Mouse (Mus musculus): ENCODE results near the gene Dhcr24. TPM values are rescaled to one million over a fixed set of nuclear protein-coding genes. Genes with fewer than 3 reads are reported as not detected.

Dhcr24 gene
- polyA plus RNA-seq (2015; fragmentation: Nextera tagmentation; extraction: Ambion mirVana) = 5.5 and 6.4 TPM in 2 replicates

DNA sequence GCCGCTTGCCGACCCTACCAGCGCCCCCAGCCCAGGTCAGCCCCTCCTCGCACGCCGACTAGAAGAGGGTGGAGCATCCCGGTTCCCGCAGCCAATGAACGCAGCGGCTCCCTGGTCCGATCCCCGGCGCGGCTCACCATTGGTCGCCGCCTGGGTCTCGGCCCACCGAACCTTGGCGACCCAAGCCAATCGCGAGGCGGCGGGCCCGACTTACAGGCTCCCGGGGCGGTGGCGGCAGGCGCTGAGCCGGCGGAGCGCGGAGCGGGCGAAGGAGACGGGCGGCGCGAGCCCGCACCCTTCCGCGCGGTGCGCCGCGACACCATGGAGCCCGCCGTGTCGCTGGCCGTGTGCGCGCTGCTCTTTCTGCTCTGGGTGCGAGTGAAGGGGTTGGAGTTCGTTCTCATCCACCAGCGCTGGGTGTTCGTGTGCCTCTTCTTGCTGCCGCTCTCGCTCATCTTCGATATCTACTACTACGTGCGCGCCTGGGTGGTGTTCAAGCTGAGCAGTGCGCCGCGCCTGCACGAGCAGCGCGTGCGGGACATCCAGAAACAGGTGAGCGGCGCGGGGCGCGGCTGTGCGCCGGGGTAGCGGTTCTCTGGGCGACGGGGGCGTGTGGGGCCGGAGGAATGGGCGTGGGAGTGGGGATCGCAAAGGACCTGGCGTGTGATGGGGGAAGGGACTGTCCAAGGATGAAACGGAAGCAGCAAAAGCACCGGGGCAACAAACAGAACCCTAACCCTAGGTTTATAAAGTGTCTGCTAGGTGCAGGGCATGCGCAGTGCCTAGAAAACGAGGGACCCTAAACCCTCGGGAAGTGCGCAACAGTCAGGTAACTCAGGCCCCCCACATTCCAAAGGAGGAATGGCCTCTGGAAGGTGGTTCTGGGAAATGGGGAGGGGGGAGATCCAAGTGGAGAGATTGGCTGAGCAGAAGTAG, at the start of gene Dhcr24:
Gene Dhcr24, plus strand, starts transcription at position 193 of the 936 bp plus-strand sequence.
- under 1% methylated on average over 77 of the region's 89 CpGs for WGBS
- Histone ChIP-seq H3K27me3 (replicated peaks; ENCODE audit: control insufficient read depth, insufficient read depth, low read length) (no peaks in the 10 kb centered on the region), H3K4me1 (ENCODE audit: control insufficient read depth, insufficient read depth, low read length) (peaks cover 29% of the 10 kb centered on the region), H3K36me3 (ENCODE audit: control insufficient read depth, insufficient read depth, low read length) (peaks cover under 1% of the 10 kb centered on the region), H3K9ac (ENCODE audit: low read depth, low read length) (peak within 1 kb of the TSS; percentile 86), H3K27ac (ENCODE audit: low read length) (peak within 1 kb of the TSS; percentile 92), H3K4me2 (ENCODE audit: low read depth, low read length) (peak within 1 kb of the TSS; percentile 93), H3K4me3 (ENCODE audit: low read length) (peak within 1 kb of the TSS; percentile 86), H3K9me3 (ENCODE audit: control insufficient read depth, low read length) (no peaks in the 10 kb centered on the region)
- peak; percentile 97 for ATAC-seq

DNA sequence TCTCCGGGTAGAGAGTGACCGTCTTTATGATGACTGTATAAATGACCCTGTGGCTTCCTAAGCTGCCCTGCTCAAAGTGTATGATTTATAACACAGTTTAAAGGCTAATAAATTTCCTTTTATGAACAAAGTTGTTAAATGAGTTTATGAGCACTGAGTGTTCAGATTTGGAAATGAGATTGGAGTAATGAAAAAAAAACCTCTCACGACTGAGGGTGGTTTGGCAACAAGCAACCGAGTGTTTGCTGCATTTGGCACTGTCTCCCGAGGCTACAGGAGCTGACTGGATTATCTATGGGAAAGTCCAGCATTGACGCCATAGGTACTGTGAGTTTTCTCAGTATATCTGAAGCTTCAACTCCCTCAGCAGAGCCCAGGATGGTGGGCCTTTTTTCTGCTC, 46.2 kb upstream of the Dhcr24 start:
- Histone ChIP-seq H3K36me3 (ENCODE audit: control insufficient read depth, insufficient read depth, low read length) (no peaks in the 10 kb centered on the region), H3K4me1 (ENCODE audit: control insufficient read depth, insufficient read depth, low read length) (no peaks in the 10 kb centered on the region), H3K4me2 (ENCODE audit: low read depth, low read length) (no peak overlapping the region), H3K4me3 (ENCODE audit: low read length) (no peak overlapping the region), H3K27ac (ENCODE audit: low read length) (no peak overlapping the region), H3K27me3 (replicated peaks; ENCODE audit: control insufficient read depth, insufficient read depth, low read length) (no peaks in the 10 kb centered on the region), H3K9ac (ENCODE audit: low read depth, low read length) (no peak overlapping the region), H3K9me3 (ENCODE audit: control insufficient read depth, low read length) (no peaks in the 10 kb centered on the region)
- no peak for ATAC-seq
- 53% methylated on average over 6 of the region's 6 CpGs for WGBS

DNA sequence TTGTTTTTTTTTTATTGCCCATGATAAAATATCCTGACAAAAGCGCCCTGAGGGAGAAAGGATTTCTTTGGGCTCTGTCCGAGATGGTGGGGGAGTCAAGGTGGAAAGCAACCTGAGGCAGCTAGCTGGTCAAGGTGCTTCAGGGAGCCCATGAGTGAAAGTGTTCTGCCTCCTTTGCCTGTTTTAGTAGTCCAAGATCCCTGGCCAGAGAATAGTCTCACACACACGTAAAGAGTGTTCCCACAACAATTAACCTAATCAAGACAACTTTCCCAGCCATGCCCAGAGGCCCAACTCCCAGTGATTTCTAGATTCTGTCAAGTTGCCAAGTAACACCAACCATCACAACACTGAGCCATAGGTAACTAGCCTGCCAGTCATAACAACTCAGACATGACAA, 38.3 kb upstream of the Dhcr24 start:
- WGBS = 62% methylated on average over 3 of the region's 3 CpGs
- ATAC-seq = no peak
- H3K9me3 ChIP-seq (ENCODE audit: control insufficient read depth, low read length) = no peaks in the 10 kb centered on the region
- H3K4me3 ChIP-seq (ENCODE audit: low read length) = no peak overlapping the region
- H3K27me3 ChIP-seq (replicated peaks; ENCODE audit: control insufficient read depth, insufficient read depth, low read length) = no peaks in the 10 kb centered on the region
- H3K36me3 ChIP-seq (ENCODE audit: control insufficient read depth, insufficient read depth, low read length) = no peaks in the 10 kb centered on the region
- no peak overlapping the region for H3K9ac ChIP-seq (ENCODE audit: low read depth, low read length)
- H3K27ac ChIP-seq (ENCODE audit: low read length) = no peak overlapping the region
- no peak overlapping the region for H3K4me2 ChIP-seq (ENCODE audit: low read depth, low read length)
- no peaks in the 10 kb centered on the region for H3K4me1 ChIP-seq (ENCODE audit: control insufficient read depth, insufficient read depth, low read length)

DNA sequence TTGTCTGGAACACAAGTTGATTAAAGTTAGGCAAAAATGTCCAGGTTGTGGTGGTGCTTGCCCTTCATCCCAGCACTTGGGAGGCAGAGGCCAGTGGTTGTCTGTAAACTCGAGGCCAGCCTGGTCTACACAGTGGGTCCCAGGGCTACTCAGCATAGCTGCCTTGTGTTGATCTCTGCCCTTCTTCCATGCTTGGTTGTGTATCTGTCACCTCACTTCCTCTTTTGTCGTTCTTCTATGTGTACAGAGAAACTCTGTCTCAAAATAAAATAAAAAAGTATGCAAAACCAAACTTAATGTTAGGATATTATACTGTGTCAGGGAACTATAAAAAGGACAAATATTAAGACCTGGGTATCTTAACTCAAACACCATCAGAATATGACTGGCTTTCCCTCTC, 36.7 kb upstream of the Dhcr24 start:
- Histone ChIP-seq H3K27ac (ENCODE audit: low read length) (no peak overlapping the region), H3K9me3 (ENCODE audit: control insufficient read depth, low read length) (no peaks in the 10 kb centered on the region), H3K27me3 (replicated peaks; ENCODE audit: control insufficient read depth, insufficient read depth, low read length) (no peaks in the 10 kb centered on the region), H3K36me3 (ENCODE audit: control insufficient read depth, insufficient read depth, low read length) (no peaks in the 10 kb centered on the region), H3K4me1 (ENCODE audit: control insufficient read depth, insufficient read depth, low read length) (no peaks in the 10 kb centered on the region), H3K9ac (ENCODE audit: low read depth, low read length) (no peak overlapping the region), H3K4me3 (ENCODE audit: low read length) (no peak overlapping the region), H3K4me2 (ENCODE audit: low read depth, low read length) (no peak overlapping the region)
- no peak for ATAC-seq
- WGBS = 73% methylated on average over 2 of the region's 2 CpGs

DNA sequence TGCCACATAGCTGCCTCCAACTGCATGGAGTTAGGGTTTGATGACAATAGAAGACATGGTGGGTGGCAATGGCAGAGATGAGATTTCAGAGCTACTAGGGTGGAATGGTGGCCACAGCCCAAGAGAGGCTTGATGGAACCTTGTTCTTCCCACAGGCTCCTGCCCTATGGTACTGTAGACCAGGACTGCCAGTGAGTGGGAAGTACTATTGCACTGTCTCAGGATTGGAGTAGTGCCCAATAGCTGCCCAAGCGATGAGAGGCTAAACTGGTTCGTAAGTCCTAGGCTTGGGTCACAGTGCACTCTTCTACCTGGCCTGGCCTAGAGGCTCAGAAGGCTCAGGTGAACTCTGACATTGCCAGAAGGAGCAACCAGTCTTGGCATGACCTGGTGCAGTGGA, 35.8 kb upstream of the Dhcr24 start:
- Histone ChIP-seq H3K27ac (ENCODE audit: low read length) (no peak overlapping the region), H3K9ac (ENCODE audit: low read depth, low read length) (no peak overlapping the region), H3K4me3 (ENCODE audit: low read length) (no peak overlapping the region), H3K9me3 (ENCODE audit: control insufficient read depth, low read length) (no peaks in the 10 kb centered on the region), H3K4me1 (ENCODE audit: control insufficient read depth, insufficient read depth, low read length) (0 out of 2 replicates have a peak, but pooled peaks cover 3% of the 10 kb centered on the region), H3K4me2 (ENCODE audit: low read depth, low read length) (no peak overlapping the region), H3K27me3 (replicated peaks; ENCODE audit: control insufficient read depth, insufficient read depth, low read length) (no peaks in the 10 kb centered on the region), H3K36me3 (ENCODE audit: control insufficient read depth, insufficient read depth, low read length) (no peaks in the 10 kb centered on the region)
- 89% methylated on average over 2 of the region's 2 CpGs for whole genome bisulfite sequencing
- ATAC-seq = no peak

DNA sequence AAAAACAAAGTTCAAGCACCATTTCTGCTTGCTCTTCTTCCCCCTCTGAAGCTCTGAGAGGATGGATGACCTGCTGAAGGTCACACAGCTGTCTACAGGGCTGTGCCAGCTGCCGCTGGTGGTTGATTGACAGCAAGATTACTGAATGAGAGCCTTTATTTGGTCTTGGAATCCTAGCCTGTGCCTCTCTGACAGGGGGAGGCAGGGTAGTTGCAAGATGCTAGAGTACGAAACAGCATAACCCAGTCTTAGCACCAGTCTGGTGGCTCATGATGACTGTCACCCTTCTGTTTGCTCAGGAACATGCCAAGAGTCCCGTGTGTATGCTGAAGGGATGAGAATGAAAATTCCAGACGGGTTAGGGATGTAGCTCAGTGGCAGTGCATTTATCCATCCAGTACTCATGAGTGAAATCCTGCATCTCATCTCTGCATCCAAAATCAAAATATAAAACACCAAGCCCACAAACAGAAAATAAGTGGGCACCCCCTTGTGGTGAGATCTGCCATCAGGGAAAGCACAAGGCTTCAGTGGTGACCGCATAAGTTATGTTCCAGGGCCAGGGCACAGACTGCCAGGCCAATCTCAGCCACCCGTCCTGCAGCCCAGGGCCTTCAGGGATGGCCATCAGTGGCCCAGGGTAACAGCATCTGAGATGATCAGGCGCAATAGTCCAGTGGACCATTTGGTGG, 32.8 kb upstream of the Dhcr24 start:
- WGBS = 76% methylated on average over 7 of the region's 7 CpGs
- ATAC-seq = no peak
- no peaks in the 10 kb centered on the region for H3K27me3 ChIP-seq (replicated peaks; ENCODE audit: control insufficient read depth, insufficient read depth, low read length)
- H3K4me2 ChIP-seq (ENCODE audit: low read depth, low read length) = no peak overlapping the region
- H3K9ac ChIP-seq (ENCODE audit: low read depth, low read length) = no peak overlapping the region
- H3K27ac ChIP-seq (ENCODE audit: low read length) = no peak overlapping the region
- H3K4me1 ChIP-seq (ENCODE audit: control insufficient read depth, insufficient read depth, low read length) = 0 out of 2 replicates have a peak, but pooled peaks cover 3% of the 10 kb centered on the region
- H3K4me3 ChIP-seq (ENCODE audit: low read length) = no peak overlapping the region
- H3K9me3 ChIP-seq (ENCODE audit: control insufficient read depth, low read length) = no peaks in the 10 kb centered on the region
- no peaks in the 10 kb centered on the region for H3K36me3 ChIP-seq (ENCODE audit: control insufficient read depth, insufficient read depth, low read length)

DNA sequence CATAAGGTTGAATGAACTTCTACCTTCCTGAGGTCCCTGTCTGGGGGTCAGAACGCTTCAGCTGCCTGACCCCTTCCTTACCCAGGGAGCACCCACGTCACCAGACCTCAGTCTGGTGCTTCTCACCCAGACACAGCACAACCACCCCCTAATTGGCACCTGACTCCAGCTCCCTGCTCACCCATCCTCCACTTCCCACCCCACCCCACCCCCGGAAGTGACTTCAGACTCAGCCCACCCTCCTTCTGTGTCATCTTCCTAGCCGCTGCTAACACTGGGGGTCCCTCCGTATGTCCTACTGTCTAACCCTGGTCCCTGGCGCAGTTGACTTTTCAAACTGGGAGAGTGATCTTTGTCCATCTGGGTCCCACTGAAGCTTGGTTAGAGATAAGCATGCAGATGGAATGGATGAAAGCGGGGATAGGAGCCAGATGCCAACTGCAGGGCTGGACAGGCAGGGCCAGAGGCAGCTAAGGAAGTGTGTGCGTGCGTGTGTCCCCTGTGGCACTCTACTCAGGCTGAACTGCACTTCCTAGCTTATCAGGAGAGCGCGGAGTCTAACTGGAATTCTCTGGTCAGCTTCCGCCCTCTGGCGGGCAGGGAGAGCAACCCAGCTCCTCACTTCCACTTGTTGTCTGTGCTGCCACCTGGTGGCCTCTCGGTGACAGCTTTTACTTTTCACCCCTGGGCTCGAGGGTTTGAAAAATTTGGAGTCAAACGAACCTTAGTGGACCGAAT, 31.3 kb upstream of the Dhcr24 start:
- no peaks in the 10 kb centered on the region for H3K36me3 ChIP-seq (ENCODE audit: control insufficient read depth, insufficient read depth, low read length)
- H3K4me2 ChIP-seq (ENCODE audit: low read depth, low read length) = peak overlapping the region; percentile 50
- H3K27me3 ChIP-seq (replicated peaks; ENCODE audit: control insufficient read depth, insufficient read depth, low read length) = no peaks in the 10 kb centered on the region
- no peak overlapping the region for H3K27ac ChIP-seq (ENCODE audit: low read length)
- H3K9me3 ChIP-seq (ENCODE audit: control insufficient read depth, low read length) = no peaks in the 10 kb centered on the region
- 17% methylated on average over 17 of the region's 17 CpGs for WGBS
- H3K4me3 ChIP-seq (ENCODE audit: low read length) = peak overlapping the region; percentile 21; the same call in 1 of the 2 replicates
- peak; percentile 92 for ATAC-seq
- peak overlapping the region; percentile 27; the same call in 1 of the 2 replicates for H3K9ac ChIP-seq (ENCODE audit: low read depth, low read length)
- H3K4me1 ChIP-seq (ENCODE audit: control insufficient read depth, insufficient read depth, low read length) = 0 out of 2 replicates have a peak, but pooled peaks cover 3% of the 10 kb centered on the region

DNA sequence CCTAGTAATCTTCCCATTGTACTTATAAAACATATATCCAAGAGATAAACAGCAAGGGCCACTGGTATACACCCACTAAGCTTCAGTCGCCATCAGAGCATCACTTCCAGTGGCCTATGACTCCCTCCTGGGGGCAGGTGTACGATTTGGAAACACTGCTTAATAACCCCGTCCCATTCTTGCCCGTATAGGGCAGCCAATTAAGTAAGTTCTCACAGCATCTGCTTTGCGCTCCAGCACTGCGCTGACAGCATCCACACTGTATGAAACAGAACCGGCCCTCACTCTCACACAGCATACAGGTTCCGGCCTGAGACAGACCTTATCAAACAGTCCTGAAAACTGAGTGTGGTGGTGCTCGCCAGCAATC, 30.7 kb upstream of the Dhcr24 start:
- Histone ChIP-seq H3K9me3 (ENCODE audit: control insufficient read depth, low read length) (no peaks in the 10 kb centered on the region), H3K27me3 (replicated peaks; ENCODE audit: control insufficient read depth, insufficient read depth, low read length) (no peaks in the 10 kb centered on the region), H3K4me3 (ENCODE audit: low read length) (no peak overlapping the region), H3K4me1 (ENCODE audit: control insufficient read depth, insufficient read depth, low read length) (0 out of 2 replicates have a peak, but pooled peaks cover 3% of the 10 kb centered on the region), H3K9ac (ENCODE audit: low read depth, low read length) (no peak overlapping the region), H3K4me2 (ENCODE audit: low read depth, low read length) (no peak overlapping the region), H3K27ac (ENCODE audit: low read length) (no peak overlapping the region), H3K36me3 (ENCODE audit: control insufficient read depth, insufficient read depth, low read length) (no peaks in the 10 kb centered on the region)
- ATAC-seq = peak; percentile 26; the same call in 1 of the 2 replicates
- 70% methylated on average over 9 of the region's 9 CpGs for WGBS
